Mouse (Mus musculus): Measurements from ENCODE around the gene Tmem53. TPM values are rescaled to one million over a fixed set of nuclear protein-coding genes. Genes with fewer than 3 reads are reported as not detected.

The Tmem53 gene
- 10 to 100 TPM; 50.7 to 56.9 TPM for total RNA-seq (2021)
- long read RNA-seq, experiment 1, transcript Tmem53-201 (3 exons, 991 nt): major isoform, 49 of 81 reads
- long read RNA-seq, experiment 1, partial matches to known transcripts: 0 of 81 reads
- long read RNA-seq, experiment 1, other reads (novel, unspliced or antisense): 28 of 81 reads
- long read RNA-seq, experiment 2, transcript Tmem53-201 (3 exons, 991 nt): major isoform, 33 of 58 reads
- long read RNA-seq, experiment 2, partial matches to known transcripts: 0 of 58 reads
- long read RNA-seq, experiment 2, other reads (novel, unspliced or antisense): 18 of 58 reads

- DNase-seq (ENCODE audit: low spot score in 2 of 2): peak; percentile 90 to 91
These were observed at the start of gene Tmem53, which contains the start of gene Armh1 for GRCm38 (mm10) chr4:117251801-117252316. Gene Tmem53 (plus strand): TSS chr4:117251951. Gene Armh1 (minus strand): TSS chr4:117252125.

- no peak for DNase-seq (ENCODE audit: low spot score in 2 of 2)
These were observed 49.4 kb upstream of the Tmem53 start for GRCm38 (mm10) chr4:117202046-117202991.

GRCm38 (mm10) chr4:117202992-117203354 lies 48.8 kb upstream of the Tmem53 start:
- DNase-seq (ENCODE audit: low spot score in 2 of 2): no peak

- DNase-seq (ENCODE audit: low spot score in 2 of 2): no peak
These were observed 42.2 kb upstream of the Tmem53 start for GRCm38 (mm10) chr4:117209592-117209991.

- peak; percentile 50 to 74 for DNase-seq (ENCODE audit: low spot score in 2 of 2)
These were observed 41.3 kb upstream of the Tmem53 start for GRCm38 (mm10) chr4:117210147-117211074.

- DNase-seq (ENCODE audit: low spot score in 2 of 2): no peak
These were observed 37.5 kb upstream of the Tmem53 start for GRCm38 (mm10) chr4:117214250-117214649.

GRCm38 (mm10) chr4:117217029-117217428 lies 34.7 kb upstream of the Tmem53 start:
- no peak for DNase-seq (ENCODE audit: low spot score in 2 of 2)

GRCm38 (mm10) chr4:117218517-117219219 lies 33.1 kb upstream of the Tmem53 start:
- no peak for DNase-seq (ENCODE audit: low spot score in 2 of 2)

GRCm38 (mm10) chr4:117220741-117221515 lies 30.8 kb upstream of the Tmem53 start:
- DNase-seq (ENCODE audit: low spot score in 2 of 2): no peak

GRCm38 (mm10) chr4:117221836-117222235 lies 29.9 kb upstream of the Tmem53 start:
- DNase-seq (ENCODE audit: low spot score in 2 of 2): no peak

GRCm38 (mm10) chr4:117223001-117223400 lies 28.8 kb upstream of the Tmem53 start:
- no peak for DNase-seq (ENCODE audit: low spot score in 2 of 2)

GRCm38 (mm10) chr4:117224122-117224521 lies 27.6 kb upstream of the Tmem53 start:
- DNase-seq (ENCODE audit: low spot score in 2 of 2): no peak

- DNase-seq (ENCODE audit: low spot score in 2 of 2): no peak
These were observed 26.5 kb upstream of the Tmem53 start for GRCm38 (mm10) chr4:117225250-117225649.

- DNase-seq (ENCODE audit: low spot score in 2 of 2): no peak
These were observed 22.2 kb upstream of the Tmem53 start for GRCm38 (mm10) chr4:117229590-117229989.

- DNase-seq (ENCODE audit: low spot score in 2 of 2): no peak
These were observed 21.4 kb upstream of the Tmem53 start for GRCm38 (mm10) chr4:117230331-117230730.

GRCm38 (mm10) chr4:117231208-117231607 lies 20.5 kb upstream of the Tmem53 start:
- DNase-seq (ENCODE audit: low spot score in 2 of 2): no peak

GRCm38 (mm10) chr4:117234166-117234741 lies 17.5 kb upstream of the Tmem53 start:
- no peak for DNase-seq (ENCODE audit: low spot score in 2 of 2)

- DNase-seq (ENCODE audit: low spot score in 2 of 2): no peak
These were observed 15.9 kb upstream of the Tmem53 start for GRCm38 (mm10) chr4:117235822-117236221.

- DNase-seq (ENCODE audit: low spot score in 2 of 2): no peak
These were observed 12.6 kb upstream of the Tmem53 start for GRCm38 (mm10) chr4:117239153-117239552.
